Mouse (Mus musculus): Measurements from ENCODE around the gene Hnrnpm.

Hnrnpm gene

GRCm38 (mm10) chr17:33597271-33597670 lies 89.4 kb downstream of the Hnrnpm start:
- no peak for DNase-seq (ENCODE audit: low spot score)

Measured in urinary bladder, postnatal 10 days (tissue).